Mouse (Mus musculus): ENCODE measurements around the gene E130308A19Rik. TPM values are rescaled to one million over a fixed set of nuclear protein-coding genes. Genes with fewer than 3 reads are reported as not detected.

The E130308A19Rik gene
- polyA plus RNA-seq, 1 experiment from 2014 or later: 49.0 TPM

- H3K9me3 ChIP-seq (ENCODE audit: control insufficient read depth, low read length): no peaks in the 10 kb centered on the region
- ATAC-seq (ENCODE audit: low FRiP score) (no peak), DNase-seq (ENCODE audit: low spot score, missing footprints) (no peak)
- 98% methylated on average over 2 of the region's 2 CpGs for WGBS
- no peaks in the 10 kb centered on the region for H3K27me3 ChIP-seq (ENCODE audit: control insufficient read depth, insufficient read depth, low read length)
- H3K4me1 ChIP-seq (ENCODE audit: control insufficient read depth, insufficient read depth, low read length): no peaks in the 10 kb centered on the region
- no peak overlapping the region for H3K9ac ChIP-seq (ENCODE audit: low read length)
- H3K4me3 ChIP-seq (ENCODE audit: low read depth, low read length): no peak overlapping the region
- no peak overlapping the region for H3K4me2 ChIP-seq
- H3K27ac ChIP-seq (ENCODE audit: low read depth, low read length): no peak overlapping the region
- H3K36me3 ChIP-seq (ENCODE audit: control insufficient read depth, insufficient read depth, low read length): no peaks in the 10 kb centered on the region
Measured at GRCm38 (mm10) chr4:59645610-59646009, 19.6 kb downstream of the E130308A19Rik start.

DNA sequence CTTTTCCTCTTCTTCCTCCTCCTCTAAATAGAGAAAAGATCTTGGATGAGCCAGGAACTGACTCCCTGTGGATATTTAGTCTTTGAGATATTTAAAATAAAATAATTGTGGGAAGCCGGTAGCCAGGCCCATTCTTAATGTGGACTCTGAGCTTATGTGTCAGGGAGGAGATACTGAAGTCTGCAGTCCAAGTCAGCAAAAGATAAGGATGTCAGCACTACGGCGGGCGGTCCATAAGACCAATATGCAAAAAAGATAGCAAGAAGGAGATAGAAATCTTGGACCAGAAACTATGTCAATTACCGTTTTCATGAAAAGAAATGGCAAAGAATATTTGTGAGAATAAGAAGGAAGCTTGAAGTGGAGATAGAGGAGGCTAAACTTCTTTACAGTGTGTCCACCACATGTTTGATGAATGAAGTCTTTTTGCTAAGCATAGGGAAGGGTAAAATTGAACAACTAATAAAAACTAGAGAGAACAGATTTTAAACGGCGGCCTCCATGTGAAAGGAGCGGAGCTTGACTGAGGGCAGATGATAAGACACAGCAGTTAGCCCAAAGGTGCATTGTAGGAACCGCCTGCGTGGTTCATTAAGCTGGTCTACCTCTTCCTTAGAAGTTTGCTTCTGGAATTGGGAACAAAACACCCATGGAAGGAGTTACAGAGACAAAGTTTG, 20.1 kb downstream of the E130308A19Rik start:
- Histone ChIP-seq H3K9ac (ENCODE audit: low read length) (no peak overlapping the region), H3K4me2 (no peak overlapping the region), H3K27ac (ENCODE audit: low read depth, low read length) (no peak overlapping the region), H3K4me3 (ENCODE audit: low read depth, low read length) (no peak overlapping the region), H3K4me1 (ENCODE audit: control insufficient read depth, insufficient read depth, low read length) (no peaks in the 10 kb centered on the region), H3K27me3 (ENCODE audit: control insufficient read depth, insufficient read depth, low read length) (no peaks in the 10 kb centered on the region), H3K36me3 (ENCODE audit: control insufficient read depth, insufficient read depth, low read length) (no peaks in the 10 kb centered on the region), H3K9me3 (ENCODE audit: control insufficient read depth, low read length) (no peaks in the 10 kb centered on the region)
- DNase-seq (ENCODE audit: low spot score, missing footprints) (no peak), ATAC-seq (ENCODE audit: low FRiP score) (no peak)
- WGBS: 93% methylated on average over 10 of the region's 10 CpGs

DNA sequence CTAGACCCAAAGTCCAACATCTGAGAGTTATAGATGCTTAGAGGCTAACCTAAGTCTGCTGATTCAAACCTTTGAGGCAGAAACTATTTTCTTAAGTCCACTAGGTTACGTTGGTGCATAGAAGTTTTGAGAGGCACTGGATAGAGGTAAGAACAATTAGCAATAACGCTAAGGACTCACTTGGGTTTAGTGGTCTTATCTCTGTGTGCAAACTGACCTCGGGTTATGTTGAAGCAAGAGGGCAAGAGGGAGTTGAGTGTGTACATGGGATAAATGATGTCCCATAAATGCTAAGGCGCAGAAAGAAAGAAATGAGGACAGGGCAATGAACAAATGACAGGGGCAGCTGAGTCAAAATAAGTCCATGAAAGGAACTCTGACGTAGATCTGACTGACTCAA, 23.1 kb downstream of the E130308A19Rik start:
- no peak for DNase-seq (ENCODE audit: low spot score, missing footprints)

DNA sequence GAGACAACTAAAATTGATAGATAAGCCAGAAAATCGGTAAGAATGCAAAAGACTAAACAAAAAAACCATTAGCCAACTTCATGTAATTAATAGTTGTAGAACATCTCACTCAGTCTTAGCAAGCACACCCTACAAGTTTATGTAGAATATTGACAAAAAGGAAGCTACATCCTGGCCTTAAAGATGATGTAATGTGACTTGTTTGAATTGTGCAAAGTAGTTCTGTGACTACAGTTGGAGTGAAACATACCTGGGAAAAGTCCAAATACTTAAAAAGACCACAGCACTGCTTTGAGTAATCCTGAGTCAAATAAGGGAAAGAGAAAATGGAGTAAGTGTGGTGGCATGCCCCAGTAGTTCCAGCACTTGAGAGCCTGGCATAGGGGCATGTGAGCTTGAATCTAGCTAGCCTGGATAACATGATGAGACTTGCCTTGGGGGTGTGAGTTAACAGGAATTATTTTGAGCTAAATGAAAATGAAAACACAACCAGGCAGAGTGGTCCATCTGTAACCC, 26.2 kb downstream of the E130308A19Rik start:
- no peak overlapping the region for H3K4me2 ChIP-seq
- DNase-seq (ENCODE audit: low spot score, missing footprints): no peak

More for the DNA sequence above, 23.1 kb downstream of the E130308A19Rik start:
- no peak for ATAC-seq (ENCODE audit: low FRiP score)
- Histone ChIP-seq H3K9ac (ENCODE audit: low read length) (no peak overlapping the region), H3K9me3 (ENCODE audit: control insufficient read depth, low read length) (no peaks in the 10 kb centered on the region), H3K4me1 (ENCODE audit: control insufficient read depth, insufficient read depth, low read length) (no peaks in the 10 kb centered on the region), H3K27me3 (ENCODE audit: control insufficient read depth, insufficient read depth, low read length) (no peaks in the 10 kb centered on the region), H3K36me3 (ENCODE audit: control insufficient read depth, insufficient read depth, low read length) (no peaks in the 10 kb centered on the region), H3K4me2 (no peak overlapping the region), H3K27ac (ENCODE audit: low read depth, low read length) (no peak overlapping the region), H3K4me3 (ENCODE audit: low read depth, low read length) (no peak overlapping the region)
- 86% methylated on average over 5 of the region's 5 CpGs for WGBS

DNA sequence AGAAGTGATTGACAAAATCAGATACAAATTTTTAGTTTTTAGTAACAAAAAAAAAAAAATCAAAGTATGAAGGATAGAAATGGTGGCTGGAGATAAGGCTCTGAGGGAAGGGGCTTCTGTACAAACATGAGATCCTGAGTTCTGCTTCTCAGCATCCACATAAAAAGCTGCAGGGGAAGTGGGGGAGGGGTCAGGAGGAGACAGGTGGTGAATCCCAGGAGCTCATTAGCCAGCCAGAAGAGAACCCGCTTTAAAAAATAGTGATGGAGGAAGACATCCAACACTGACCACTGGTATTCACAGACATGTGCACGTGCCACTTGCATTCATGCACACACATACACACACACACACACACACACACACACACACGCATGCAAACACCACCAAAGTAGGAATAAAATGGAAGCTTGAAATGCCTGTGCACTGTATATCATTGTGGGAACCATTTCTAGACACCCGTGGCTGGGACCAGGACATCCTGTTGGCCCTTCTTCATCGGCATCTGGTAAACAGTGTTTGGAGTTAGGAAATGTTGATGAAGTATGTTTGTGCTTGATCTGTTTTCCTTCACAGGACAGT, 30.1 kb downstream of the E130308A19Rik start:
- no peak for ATAC-seq (ENCODE audit: low FRiP score)
- 86% methylated on average over 5 of the region's 5 CpGs for WGBS
- no peak overlapping the region for H3K27ac ChIP-seq (ENCODE audit: low read depth, low read length)
- no peak for DNase-seq (ENCODE audit: low spot score, missing footprints)
- no peaks in the 10 kb centered on the region for H3K4me1 ChIP-seq (ENCODE audit: control insufficient read depth, insufficient read depth, low read length)
- H3K4me2 ChIP-seq: no peak overlapping the region
- no peaks in the 10 kb centered on the region for H3K27me3 ChIP-seq (ENCODE audit: control insufficient read depth, insufficient read depth, low read length)
- H3K36me3 ChIP-seq (ENCODE audit: control insufficient read depth, insufficient read depth, low read length): no peaks in the 10 kb centered on the region
- H3K9ac ChIP-seq (ENCODE audit: low read length): no peak overlapping the region
- no peaks in the 10 kb centered on the region for H3K9me3 ChIP-seq (ENCODE audit: control insufficient read depth, low read length)
- H3K4me3 ChIP-seq (ENCODE audit: low read depth, low read length): no peak overlapping the region

More for the DNA sequence above, 26.2 kb downstream of the E130308A19Rik start:
- 89% methylated on average over 1 of the region's 1 CpGs for WGBS
- Histone ChIP-seq H3K9me3 (ENCODE audit: control insufficient read depth, low read length) (no peaks in the 10 kb centered on the region), H3K4me3 (ENCODE audit: low read depth, low read length) (no peak overlapping the region), H3K36me3 (ENCODE audit: control insufficient read depth, insufficient read depth, low read length) (no peaks in the 10 kb centered on the region), H3K27me3 (ENCODE audit: control insufficient read depth, insufficient read depth, low read length) (no peaks in the 10 kb centered on the region), H3K9ac (ENCODE audit: low read length) (no peak overlapping the region), H3K27ac (ENCODE audit: low read depth, low read length) (no peak overlapping the region), H3K4me1 (ENCODE audit: control insufficient read depth, insufficient read depth, low read length) (no peaks in the 10 kb centered on the region)
- ATAC-seq (ENCODE audit: low FRiP score): no peak

DNA sequence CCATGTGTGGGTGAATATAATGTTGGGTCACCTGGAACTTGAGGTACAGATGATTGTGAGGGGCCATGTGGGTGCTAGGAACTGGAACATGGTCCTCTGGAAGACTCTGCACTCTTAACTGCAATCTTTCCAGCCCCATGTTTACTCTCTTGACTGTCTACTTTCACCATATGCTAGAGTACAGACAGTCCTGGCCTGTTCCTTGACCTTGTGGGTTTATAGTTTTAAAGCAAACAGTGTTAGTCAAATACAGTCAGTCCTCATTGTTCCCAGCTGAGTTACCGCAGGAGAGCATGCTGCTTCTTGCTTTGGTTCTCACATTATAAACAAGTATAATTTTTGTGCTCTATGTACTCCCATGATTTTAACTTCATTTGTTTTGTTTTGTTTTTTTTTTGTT, 36.2 kb downstream of the E130308A19Rik start:
- H3K27me3 ChIP-seq (ENCODE audit: control insufficient read depth, insufficient read depth, low read length): no peaks in the 10 kb centered on the region
- ATAC-seq (ENCODE audit: low FRiP score) (no peak), DNase-seq (ENCODE audit: low spot score, missing footprints) (no peak)
- no peaks in the 10 kb centered on the region for H3K36me3 ChIP-seq (ENCODE audit: control insufficient read depth, insufficient read depth, low read length)
- no peak overlapping the region for H3K4me2 ChIP-seq
- H3K9ac ChIP-seq (ENCODE audit: low read length): no peak overlapping the region
- 91% methylated on average over 1 of the region's 1 CpGs for WGBS
- no peak overlapping the region for H3K27ac ChIP-seq (ENCODE audit: low read depth, low read length)
- no peaks in the 10 kb centered on the region for H3K9me3 ChIP-seq (ENCODE audit: control insufficient read depth, low read length)
- H3K4me3 ChIP-seq (ENCODE audit: low read depth, low read length): no peak overlapping the region
- H3K4me1 ChIP-seq (ENCODE audit: control insufficient read depth, insufficient read depth, low read length): 0 out of 2 replicates have a peak, but pooled peaks cover under 1% of the 10 kb centered on the region

DNA sequence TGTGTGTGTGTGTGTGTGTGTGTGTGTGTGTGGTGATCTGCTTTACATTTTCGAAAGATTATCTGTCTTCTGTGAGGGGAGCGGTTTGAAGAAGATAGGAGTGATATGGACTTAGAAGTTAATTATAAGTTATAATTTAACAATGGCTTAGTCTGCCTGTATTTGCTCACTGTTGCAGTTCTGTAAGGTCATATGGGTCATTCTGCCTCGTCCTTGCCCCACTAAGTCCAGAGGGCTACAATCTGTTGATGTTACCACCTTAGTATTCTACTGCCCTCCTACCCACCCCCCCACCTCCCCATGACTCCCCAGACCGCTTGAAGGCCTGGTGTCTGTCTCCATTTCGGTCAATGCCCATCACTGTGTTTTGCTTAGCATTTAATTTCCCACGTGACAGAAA, 37.4 kb downstream of the E130308A19Rik start:
- no peak for DNase-seq (ENCODE audit: low spot score, missing footprints)
- Histone ChIP-seq H3K27me3 (ENCODE audit: control insufficient read depth, insufficient read depth, low read length) (no peaks in the 10 kb centered on the region), H3K27ac (ENCODE audit: low read depth, low read length) (no peak overlapping the region), H3K9ac (ENCODE audit: low read length) (no peak overlapping the region), H3K4me3 (ENCODE audit: low read depth, low read length) (no peak overlapping the region), H3K4me2 (no peak overlapping the region), H3K4me1 (ENCODE audit: control insufficient read depth, insufficient read depth, low read length) (0 out of 2 replicates have a peak, but pooled peaks cover 4% of the 10 kb centered on the region), H3K9me3 (ENCODE audit: control insufficient read depth, low read length) (no peaks in the 10 kb centered on the region), H3K36me3 (ENCODE audit: control insufficient read depth, insufficient read depth, low read length) (no peaks in the 10 kb centered on the region)
- WGBS: 94% methylated on average over 6 of the region's 6 CpGs
- no peak for ATAC-seq (ENCODE audit: low FRiP score)

DNA sequence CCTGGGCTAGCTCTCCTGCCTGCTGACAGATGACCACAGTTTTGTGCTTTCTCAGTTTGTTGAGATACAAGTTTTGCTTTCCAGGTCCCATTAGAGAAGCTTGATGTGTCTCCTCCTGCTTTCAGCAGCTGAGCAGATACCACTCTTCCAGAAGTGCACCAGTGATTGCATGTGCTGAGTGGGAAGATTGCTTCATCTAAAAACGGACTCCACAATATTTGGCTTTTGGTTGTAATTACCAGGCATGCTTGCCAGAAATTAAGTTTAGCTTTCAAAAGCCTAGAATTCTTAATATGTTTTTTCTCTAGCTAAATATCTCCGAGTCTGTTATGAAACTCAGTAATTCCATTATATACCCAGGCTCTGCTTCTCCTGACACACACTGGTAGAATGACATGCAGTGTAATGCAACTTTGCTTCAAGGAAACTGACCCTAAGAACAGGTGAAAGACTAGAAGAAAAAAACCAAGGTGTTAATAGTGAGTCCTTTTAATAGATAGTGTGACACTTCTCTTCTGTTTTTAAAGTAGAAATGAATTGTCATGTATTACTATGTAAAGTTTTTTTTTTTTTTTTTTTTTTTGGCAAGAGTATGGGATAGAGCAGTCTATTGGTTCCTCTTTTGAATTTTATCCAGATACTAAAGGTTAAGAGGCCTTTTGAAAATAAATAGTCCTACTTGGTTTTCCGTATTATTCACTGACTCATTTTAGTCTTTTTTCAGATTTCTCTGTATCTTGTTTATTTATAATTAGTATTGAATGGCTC, 40.7 kb downstream of the E130308A19Rik start:
- no peaks in the 10 kb centered on the region for H3K27me3 ChIP-seq (ENCODE audit: control insufficient read depth, insufficient read depth, low read length)
- no peak overlapping the region for H3K27ac ChIP-seq (ENCODE audit: low read depth, low read length)
- 83% methylated on average over 3 of the region's 3 CpGs for WGBS
- H3K4me2 ChIP-seq: no peak overlapping the region
- ATAC-seq (ENCODE audit: low FRiP score) (no peak), DNase-seq (ENCODE audit: low spot score, missing footprints) (no peak)
- H3K4me1 ChIP-seq (ENCODE audit: control insufficient read depth, insufficient read depth, low read length): 0 out of 2 replicates have a peak, but pooled peaks cover 4% of the 10 kb centered on the region
- no peaks in the 10 kb centered on the region for H3K36me3 ChIP-seq (ENCODE audit: control insufficient read depth, insufficient read depth, low read length)
- H3K4me3 ChIP-seq (ENCODE audit: low read depth, low read length): no peak overlapping the region
- no peaks in the 10 kb centered on the region for H3K9me3 ChIP-seq (ENCODE audit: control insufficient read depth, low read length)
- no peak overlapping the region for H3K9ac ChIP-seq (ENCODE audit: low read length)

- no peaks in the 10 kb centered on the region for H3K27me3 ChIP-seq (ENCODE audit: control insufficient read depth, insufficient read depth, low read length)
- 61% methylated on average over 3 of the region's 3 CpGs for WGBS
- DNase-seq (ENCODE audit: low spot score, missing footprints): no peak
- H3K27ac ChIP-seq (ENCODE audit: low read depth, low read length): no peak overlapping the region
- no peaks in the 10 kb centered on the region for H3K36me3 ChIP-seq (ENCODE audit: control insufficient read depth, insufficient read depth, low read length)
- H3K9me3 ChIP-seq (ENCODE audit: control insufficient read depth, low read length): no peaks in the 10 kb centered on the region
- 0 out of 2 replicates have a peak, but pooled peaks cover 4% of the 10 kb centered on the region for H3K4me1 ChIP-seq (ENCODE audit: control insufficient read depth, insufficient read depth, low read length)
- H3K9ac ChIP-seq (ENCODE audit: low read length): no peak overlapping the region
- H3K4me3 ChIP-seq (ENCODE audit: low read depth, low read length): no peak overlapping the region
- ATAC-seq (ENCODE audit: low FRiP score): 0 out of 2 replicates have a peak, but pooled peaks have one; percentile 30
- no peak overlapping the region for H3K4me2 ChIP-seq
Measured at GRCm38 (mm10) chr4:59668050-59668449, 42.0 kb downstream of the E130308A19Rik start.

All from midbrain, embryonic 11.5 days (tissue).